Mouse (Mus musculus): ENCODE data around the gene Podxl.
"Not testable (repeated sequence)": the region's sequence is repeated elsewhere in the genome, so short reads cannot be mapped to it uniquely, and the experiment has no call there.

Podxl gene

GRCm38 (mm10) chr6:31567200-31567599, 3.4 kb upstream of the Podxl start:
- DNase-seq (ENCODE audit: low spot score): no peak

GRCm38 (mm10) chr6:31564901-31565391, 1.2 kb upstream of the Podxl start:
- peak; percentile 57 for DNase-seq (ENCODE audit: low spot score)

- DNase-seq (ENCODE audit: low spot score): no peak
Observed at GRCm38 (mm10) chr6:31564182-31564531, 376 bp upstream of the Podxl start.

DNA sequence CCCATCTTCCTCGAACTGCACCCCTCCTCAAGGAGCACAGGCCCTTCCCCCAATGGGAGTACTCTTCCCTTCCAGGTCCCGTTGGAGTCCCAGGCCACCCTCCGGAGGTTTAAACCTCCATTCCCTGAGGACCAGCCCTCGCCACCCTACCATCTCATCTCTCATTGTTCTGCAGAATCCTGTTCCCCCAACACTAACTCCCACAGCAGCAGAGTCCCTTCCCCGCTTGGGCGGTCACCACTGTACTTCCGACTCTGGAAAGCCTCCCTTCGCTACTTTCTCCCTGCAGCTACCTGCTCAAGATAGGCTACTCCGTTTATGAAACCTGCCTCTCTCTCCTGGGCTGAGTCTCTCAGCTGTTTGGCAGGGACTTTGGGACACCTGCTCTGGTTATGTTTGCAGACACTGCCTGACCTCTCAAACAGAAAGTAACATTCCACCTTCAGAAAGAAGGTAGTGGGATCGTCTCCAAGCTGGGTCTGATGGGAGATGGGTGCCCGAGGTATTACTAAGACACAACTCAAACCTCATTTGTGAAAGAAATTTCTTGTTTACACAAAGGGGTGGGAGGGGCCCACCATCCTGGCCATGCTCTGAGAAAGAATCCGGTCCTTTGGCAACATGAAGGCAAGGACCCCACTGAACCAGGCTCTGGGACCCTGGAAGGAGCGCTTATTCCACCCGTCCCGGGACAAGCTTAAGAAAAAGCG, 1.3 kb downstream of the Podxl start:
- DNase-seq (ENCODE audit: low spot score): no peak

- DNase-seq (ENCODE audit: low spot score): not testable (repeated sequence)
Observed at GRCm38 (mm10) chr6:31561948-31562347, 1.8 kb downstream of the Podxl start.

DNA sequence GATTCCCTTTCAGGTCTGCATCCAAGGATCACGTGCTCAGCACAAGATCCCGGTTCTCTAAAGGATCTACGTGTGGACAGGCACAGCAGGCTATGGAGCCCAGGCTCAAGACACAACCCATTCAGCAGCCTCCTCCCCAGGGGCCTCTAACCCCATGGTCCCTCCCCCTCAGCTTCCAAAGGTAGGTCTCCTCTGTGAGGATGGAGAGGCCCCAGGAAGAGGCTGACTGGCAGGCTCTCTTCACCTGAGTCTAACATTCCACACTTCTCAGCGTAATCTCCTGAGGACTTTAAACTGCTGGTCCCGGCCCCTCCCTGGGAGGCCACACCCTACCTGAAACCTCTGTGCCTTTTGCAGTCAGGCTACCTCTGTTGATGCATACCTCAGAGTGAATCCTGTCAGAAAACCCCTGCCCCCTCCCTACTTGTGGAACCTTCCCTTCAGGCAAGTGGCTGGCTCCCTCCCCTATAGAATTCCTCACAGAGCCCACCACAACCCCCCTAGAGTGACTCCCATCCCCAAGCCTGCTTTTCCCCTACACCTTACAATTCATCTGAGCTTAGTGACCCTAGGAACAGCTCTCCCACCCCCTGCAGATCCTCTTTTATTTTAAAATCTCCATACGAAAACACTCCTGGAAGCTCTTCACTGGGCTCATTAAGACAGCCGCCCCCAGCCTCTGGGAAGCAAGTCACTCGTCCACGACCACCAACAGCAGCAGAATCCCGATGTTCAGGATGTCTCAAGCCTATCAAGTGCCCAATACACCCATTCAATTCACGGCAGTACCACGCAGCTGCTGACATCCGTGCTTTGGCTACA, 3.4 kb downstream of the Podxl start:
- no peak for DNase-seq (ENCODE audit: low spot score)

DNA sequence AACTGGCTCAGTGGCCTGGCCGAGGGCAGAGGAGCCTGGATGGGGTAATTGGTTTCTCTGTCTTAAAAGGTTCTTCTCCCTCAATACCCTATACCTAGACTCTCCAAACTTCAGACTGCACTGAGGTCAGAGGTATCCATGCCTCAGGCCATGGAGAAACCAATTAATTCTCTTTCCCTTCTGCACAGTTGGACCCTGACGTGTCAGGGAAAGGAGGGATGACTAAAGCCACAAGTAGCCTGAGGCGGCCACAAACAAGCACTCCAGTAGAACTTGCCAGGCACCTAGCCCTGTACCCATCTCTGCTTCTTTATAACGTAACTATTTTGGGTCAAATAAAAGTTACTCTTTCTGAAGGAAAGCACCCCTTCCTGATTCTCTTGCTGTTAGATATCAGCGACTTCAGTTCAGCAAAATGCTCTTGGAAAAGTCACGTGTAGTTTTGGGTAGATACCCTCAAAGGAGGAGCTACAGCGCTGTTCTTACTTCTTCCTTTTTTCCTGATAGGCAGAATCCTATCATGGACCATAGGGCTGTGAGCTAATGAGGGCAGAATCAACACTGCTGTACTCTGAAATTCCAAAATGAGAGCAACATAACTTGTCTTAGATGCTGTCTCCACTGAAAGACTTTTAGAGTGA, 7.2 kb downstream of the Podxl start:
- DNase-seq (ENCODE audit: low spot score): no peak

- no peak for DNase-seq (ENCODE audit: low spot score)
Observed at GRCm38 (mm10) chr6:31550876-31551532, 12.8 kb downstream of the Podxl start.

GRCm38 (mm10) chr6:31549361-31550051, 14.3 kb downstream of the Podxl start:
- DNase-seq (ENCODE audit: low spot score): no peak

GRCm38 (mm10) chr6:31544318-31544717, 19.5 kb downstream of the Podxl start:
- DNase-seq (ENCODE audit: low spot score): no peak

GRCm38 (mm10) chr6:31540018-31540417, 23.8 kb downstream of the Podxl start:
- DNase-seq (ENCODE audit: low spot score): no peak

- DNase-seq (ENCODE audit: low spot score): no peak
Observed at GRCm38 (mm10) chr6:31538112-31538511, 25.7 kb downstream of the Podxl start.

DNA sequence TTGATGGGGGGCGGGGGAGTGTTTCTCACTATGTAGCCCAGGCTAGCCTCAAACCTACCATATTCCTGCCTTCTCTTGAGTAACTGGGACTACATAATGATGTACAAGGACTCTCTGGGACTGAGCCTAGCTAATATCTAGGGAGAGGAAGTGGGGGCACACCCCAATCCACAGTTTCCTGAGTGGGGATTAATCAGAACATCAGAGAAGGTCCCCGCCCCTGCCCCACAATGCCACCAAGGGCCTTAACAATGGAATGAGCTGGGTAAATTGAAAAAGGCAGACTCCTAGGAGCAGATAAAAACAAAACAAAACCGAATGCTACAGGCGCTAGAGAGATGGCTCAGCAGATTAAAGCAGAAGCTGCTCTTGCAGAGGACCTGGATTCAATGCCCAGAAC, 26.6 kb downstream of the Podxl start:
- DNase-seq (ENCODE audit: low spot score): no peak

GRCm38 (mm10) chr6:31534705-31535104, 29.1 kb downstream of the Podxl start:
- no peak for DNase-seq (ENCODE audit: low spot score)

- DNase-seq (ENCODE audit: low spot score): no peak
Observed at GRCm38 (mm10) chr6:31531880-31532279, 31.9 kb downstream of the Podxl start.

DNA sequence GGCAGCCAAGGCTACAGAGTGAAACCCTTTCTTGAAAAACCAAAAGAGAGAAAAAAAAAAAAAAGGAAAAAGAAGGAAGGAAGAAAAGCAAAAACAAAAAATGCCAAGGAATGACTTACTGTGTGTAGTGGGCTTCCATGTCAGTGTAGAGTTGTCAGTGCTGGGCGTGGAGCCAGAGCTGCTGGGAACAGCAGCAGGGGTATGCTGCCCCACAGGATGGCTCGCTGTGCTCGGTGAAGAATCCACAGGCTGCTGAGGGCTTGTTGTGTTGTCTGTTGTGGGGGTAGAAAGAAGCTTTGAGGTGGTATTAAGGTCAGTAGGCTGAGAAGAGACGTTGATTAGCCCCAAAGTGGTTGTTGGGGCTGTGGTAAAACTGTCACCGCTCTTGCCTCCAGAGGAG, 35.4 kb downstream of the Podxl start:
- DNase-seq (ENCODE audit: low spot score): no peak

- DNase-seq (ENCODE audit: low spot score): peak; percentile 68
Observed at GRCm38 (mm10) chr6:31527897-31528296, 35.9 kb downstream of the Podxl start.

DNA sequence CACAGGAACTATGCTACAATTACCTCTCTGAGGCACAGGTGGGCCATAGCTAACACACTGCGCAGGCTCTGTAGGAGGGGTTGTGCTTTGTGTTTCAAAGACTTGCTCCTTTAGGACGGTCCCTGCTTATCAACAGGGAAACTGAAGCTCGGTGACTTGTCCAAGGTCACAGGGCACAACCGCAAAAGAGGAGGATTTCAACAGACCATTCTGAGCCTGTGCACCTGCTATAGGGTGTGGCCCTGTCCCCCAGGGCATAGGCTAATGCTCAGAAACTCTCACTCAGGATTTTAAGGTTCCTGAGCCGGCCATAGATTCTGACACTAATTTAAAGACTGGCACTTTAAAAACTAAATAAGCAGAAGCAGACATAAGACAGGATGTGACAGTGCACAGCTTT, 36.9 kb downstream of the Podxl start:
- no peak for DNase-seq (ENCODE audit: low spot score)

DNA sequence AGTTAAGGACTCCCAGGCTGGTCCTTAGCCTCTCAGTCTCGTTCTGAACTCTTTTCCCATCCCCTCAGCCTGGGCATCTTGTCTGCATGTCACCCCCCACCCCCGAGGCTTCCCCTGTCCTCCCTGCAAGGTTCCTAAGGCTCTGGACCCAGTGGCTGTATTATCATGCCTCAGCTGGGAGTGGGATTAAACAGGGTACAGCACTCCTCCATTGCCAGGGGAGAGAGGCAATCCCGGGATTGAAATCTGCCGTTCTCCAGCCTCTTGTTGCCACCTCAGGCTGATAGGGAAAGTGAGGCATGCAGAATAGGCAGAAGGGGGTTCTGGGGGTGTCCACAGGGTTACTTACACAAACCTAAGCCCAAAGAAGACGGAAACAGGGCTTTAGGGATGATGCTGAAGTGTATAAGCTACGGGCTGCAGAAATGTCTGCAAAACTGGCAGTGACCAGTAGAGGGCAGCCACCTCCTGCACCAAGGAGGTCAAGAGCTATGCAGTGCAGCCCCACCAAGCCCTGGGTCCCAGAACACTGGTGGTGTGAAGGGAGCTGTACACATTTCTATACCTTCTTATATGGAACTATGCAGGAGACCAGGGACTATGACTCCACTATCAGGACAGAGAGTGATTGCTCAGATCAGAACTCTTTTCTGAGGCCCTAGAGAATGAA, 38.4 kb downstream of the Podxl start:
- peak; percentile 87 for DNase-seq (ENCODE audit: low spot score)

DNA sequence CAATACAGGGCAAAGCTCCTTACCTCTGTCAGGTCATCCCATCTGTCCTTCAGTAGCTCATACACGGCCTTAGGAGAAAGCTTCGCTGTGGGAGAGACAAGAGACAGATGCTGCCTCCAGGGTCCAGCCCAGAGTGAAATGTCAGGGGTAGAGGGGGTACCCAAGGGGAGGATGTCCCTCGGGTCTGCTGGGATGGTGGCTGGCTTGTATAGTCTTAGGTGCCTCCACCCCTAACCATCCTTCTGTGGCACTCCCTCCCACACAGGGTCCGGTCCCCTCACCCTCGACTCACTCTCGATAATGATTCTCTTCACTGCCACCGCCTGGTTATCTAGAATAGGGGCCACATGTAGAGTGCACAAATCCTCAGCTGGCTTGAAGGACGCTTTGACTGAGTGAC, 39.1 kb downstream of the Podxl start:
- DNase-seq (ENCODE audit: low spot score): no peak

DNA sequence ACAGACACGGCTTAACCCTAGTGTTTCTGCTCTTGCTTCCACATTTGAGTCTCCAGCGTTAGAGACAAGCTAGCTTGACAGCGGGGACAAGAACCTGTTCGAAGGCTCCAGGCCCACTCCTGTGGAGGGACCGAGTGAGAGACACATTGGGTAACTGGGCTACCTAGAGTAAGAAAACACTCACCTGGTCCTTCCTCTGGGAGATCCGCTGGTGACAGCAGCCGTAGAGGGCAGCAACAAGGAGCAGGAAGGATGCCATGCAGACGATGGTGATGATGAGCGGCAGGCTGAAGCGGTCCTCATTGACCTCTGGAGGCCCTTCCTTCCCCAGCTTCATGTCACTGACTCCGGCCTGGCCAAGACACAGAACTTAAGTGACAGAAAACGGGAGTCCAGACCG, 39.7 kb downstream of the Podxl start:
- DNase-seq (ENCODE audit: low spot score): no peak

Data from retina, embryonic 14.5 days (tissue).